Mouse (Mus musculus): ENCODE data around the gene Catsper1.

- TF ChIP-seq CTCF (IDR thresholded peaks at IDR 0.05; ENCODE audit: low read depth, low read length) (no peak), POLR2A (IDR thresholded peaks at IDR 0.05; ENCODE audit: borderline replicate concordance, low read depth, low read length) (no peak)
These were observed 5.8 kb downstream of the Catsper1 start for GRCm38 (mm10) chr19:5341360-5341759.
